Mouse (Mus musculus) kidney, postnatal 0 days (tissue): ENCODE results near the gene Dennd1b. TPM values are rescaled to one million over a fixed set of nuclear protein-coding genes. Genes with fewer than 3 reads are reported as not detected.

Source experiments
- ATAC-seq: fragments of 200-750 bp; cut with Nextera tagmentation; replicated peaks from 2 replicates; pipeline ENCODE4 v1.8.0; 2017; ENCODE audit warnings: low read depth, moderate number of reproducible peaks, moderate TSS enrichment, moderate library complexity; ENCODE audit not compliant: low FRiP score
- DNase-seq: peaks from one replicate; pipeline ENCODE4 v3.0.0-alpha.2; 2016; ENCODE audit warnings: low spot score
- H3K27ac ChIP-seq: fragments of 300-500 bp; sonication (generic); 2 replicates; pipeline ENCODE4 v1.5.1; 2014; ENCODE audit warnings: mild to moderate bottlenecking
- H3K27me3 ChIP-seq: fragments of 300-500 bp; sonication (generic); 2 replicates; pipeline ENCODE4 v1.6.1; 2014; ENCODE audit warnings: low read length, mixed read lengths; ENCODE audit not compliant: insufficient read depth
- H3K36me3 ChIP-seq: fragments of 300-500 bp; sonication (generic); 2 replicates; pipeline ENCODE4 v1.6.1; 2014; ENCODE audit warnings: low read length, mixed read lengths; ENCODE audit not compliant: insufficient read depth
- H3K4me1 ChIP-seq: fragments of 300-500 bp; sonication (generic); replicated peaks from 2 replicates; pipeline ENCODE4 v1.6.1; 2014; ENCODE audit warnings: antibody characterized with exemption, low read length, mixed read lengths; ENCODE audit not compliant: insufficient read depth
- H3K4me2 ChIP-seq: fragments of 300-500 bp; sonication (generic); 2 replicates; pipeline ENCODE4 v1.6.1; 2014; ENCODE audit warnings: mild to moderate bottlenecking, low read length, moderate library complexity, mixed read lengths
- H3K4me3 ChIP-seq: fragments of 300-500 bp; sonication (generic); replicated peaks from 2 replicates; pipeline ENCODE4 v1.5.1; 2014; ENCODE audit warnings: low read depth, low read length
- H3K9ac ChIP-seq: fragments of 300-500 bp; sonication (generic); 2 replicates; pipeline ENCODE4 v1.6.1; 2014; ENCODE audit warnings: low read depth, low read length
- H3K9me3 ChIP-seq: fragments of 300-500 bp; sonication (generic); replicated peaks from 2 replicates; pipeline ENCODE4 v1.6.1; 2016; ENCODE audit warnings: low read length, inconsistent platforms, mixed read lengths
- CTCF ChIP-seq: IDR thresholded peaks from 2 replicates; pipeline ENCODE4 v1.5.1; 2016; ENCODE audit warnings: antibody characterized with exemption, low read depth, mild to moderate bottlenecking, moderate library complexity
- WGBS: fragments of 180-500 bp; shearing (Covaris S2); extraction: QIAGEN DNeasy Blood & Tissue Kit; methylation state at CpG from one replicate; pipeline ENCODE4 v1.1.7; 2014; 5-methylcytosine and 5-hydroxymethylcytosine counted together
- polyA plus RNA-seq: library from polyadenylated mRNA; unstranded; fragments of >200 nt; fragmentation: Nextera tagmentation; extraction: Ambion mirVana; gene quantifications from 2 replicates; pipeline ENCODE4 v1.2.1, GENCODE M21; 2015

Gene Dennd1b
- polyA plus RNA-seq, 1 experiment from 2014 or later = 12.8 TPM

GRCm38 (mm10) chr1:139092144-139092543 is 128.9 kb downstream of the Dennd1b start:
- no peak overlapping the region for H3K4me2 ChIP-seq
- no peaks in the 10 kb centered on the region for H3K36me3 ChIP-seq
- H3K9ac ChIP-seq = no peak overlapping the region
- no peaks in the 10 kb centered on the region for H3K9me3 ChIP-seq
- no peak for ATAC-seq
- WGBS = 91% methylated on average over 10 of the region's 10 CpGs
- no peaks in the 10 kb centered on the region for H3K4me1 ChIP-seq
- DNase-seq = no peak
- H3K27me3 ChIP-seq = no peaks in the 10 kb centered on the region
- no peak overlapping the region for H3K27ac ChIP-seq
- H3K4me3 ChIP-seq = no peak overlapping the region
- no peak for TF ChIP-seq CTCF

- H3K4me1 ChIP-seq = no peaks in the 10 kb centered on the region
- H3K9me3 ChIP-seq = no peaks in the 10 kb centered on the region
- no peak overlapping the region for H3K4me2 ChIP-seq
- no peak for DNase-seq
- WGBS = 43% methylated on average over 4 of the region's 4 CpGs
- no peak overlapping the region for H3K9ac ChIP-seq
- no peaks in the 10 kb centered on the region for H3K36me3 ChIP-seq
- no peak for ATAC-seq
- no peaks in the 10 kb centered on the region for H3K27me3 ChIP-seq
- no peak overlapping the region for H3K4me3 ChIP-seq
- no peak overlapping the region for H3K27ac ChIP-seq
- TF ChIP-seq CTCF = no peak
These were observed 129.5 kb downstream of the Dennd1b start for GRCm38 (mm10) chr1:139092722-139093121.

GRCm38 (mm10) chr1:139096369-139096768 is 133.1 kb downstream of the Dennd1b start:
- Histone ChIP-seq H3K4me3 (no peak overlapping the region), H3K9ac (no peak overlapping the region), H3K36me3 (no peaks in the 10 kb centered on the region), H3K4me2 (no peak overlapping the region), H3K27me3 (no peaks in the 10 kb centered on the region), H3K27ac (no peak overlapping the region), H3K9me3 (no peaks in the 10 kb centered on the region), H3K4me1 (no peaks in the 10 kb centered on the region)
- no peak for ATAC-seq
- TF ChIP-seq CTCF = no peak
- no peak for DNase-seq
- 90% methylated on average over 6 of the region's 6 CpGs for WGBS

GRCm38 (mm10) chr1:139098088-139098487 is 134.9 kb downstream of the Dennd1b start:
- Histone ChIP-seq H3K27me3 (no peaks in the 10 kb centered on the region), H3K4me2 (no peak overlapping the region), H3K9me3 (no peaks in the 10 kb centered on the region), H3K4me3 (no peak overlapping the region), H3K9ac (no peak overlapping the region), H3K36me3 (peaks cover 8% of the 10 kb centered on the region; the same call in 1 of the 2 replicates), H3K27ac (no peak overlapping the region), H3K4me1 (no peaks in the 10 kb centered on the region)
- ATAC-seq (no peak), DNase-seq (no peak)
- TF ChIP-seq CTCF = no peak
- 74% methylated on average over 4 of the region's 4 CpGs for WGBS

- 93% methylated on average over 9 of the region's 9 CpGs for WGBS
- DNase-seq (no peak), ATAC-seq (no peak)
- Histone ChIP-seq H3K4me2 (no peak overlapping the region), H3K9me3 (no peaks in the 10 kb centered on the region), H3K27me3 (no peaks in the 10 kb centered on the region), H3K4me3 (no peak overlapping the region), H3K4me1 (no peaks in the 10 kb centered on the region), H3K9ac (no peak overlapping the region), H3K27ac (no peak overlapping the region), H3K36me3 (peaks cover 20% of the 10 kb centered on the region; the same call in 1 of the 2 replicates)
- TF ChIP-seq CTCF = no peak
These were observed 138.5 kb downstream of the Dennd1b start for GRCm38 (mm10) chr1:139101725-139102124.

GRCm38 (mm10) chr1:139108251-139108650 is 145.0 kb downstream of the Dennd1b start:
- no peak overlapping the region for H3K4me2 ChIP-seq
- no peak overlapping the region for H3K27ac ChIP-seq
- H3K4me3 ChIP-seq = no peak overlapping the region
- no peak overlapping the region for H3K9ac ChIP-seq
- ATAC-seq (no peak), DNase-seq (no peak)
- no peak for TF ChIP-seq CTCF
- H3K36me3 ChIP-seq = peaks cover 12% of the 10 kb centered on the region; the same call in 1 of the 2 replicates
- no peaks in the 10 kb centered on the region for H3K4me1 ChIP-seq
- WGBS = 84% methylated on average over 2 of the region's 2 CpGs
- H3K9me3 ChIP-seq = no peaks in the 10 kb centered on the region
- H3K27me3 ChIP-seq = no peaks in the 10 kb centered on the region

GRCm38 (mm10) chr1:139122626-139123025 is 159.4 kb downstream of the Dennd1b start:
- no peak overlapping the region for H3K4me3 ChIP-seq
- no peaks in the 10 kb centered on the region for H3K9me3 ChIP-seq
- no peaks in the 10 kb centered on the region for H3K36me3 ChIP-seq
- TF ChIP-seq CTCF = no peak
- no peak overlapping the region for H3K27ac ChIP-seq
- WGBS = 97% methylated on average over 8 of the region's 8 CpGs
- no peaks in the 10 kb centered on the region for H3K4me1 ChIP-seq
- no peak overlapping the region for H3K4me2 ChIP-seq
- no peak for ATAC-seq
- H3K27me3 ChIP-seq = no peaks in the 10 kb centered on the region
- no peak overlapping the region for H3K9ac ChIP-seq
- no peak for DNase-seq
